Mouse (Mus musculus) CD4-positive helper T cell, adult 2 months (primary cell): ENCODE data around the gene Dxo.

Experiments
- DNase-seq: peaks from one replicate; pipeline ENCODE4 v3.0.0-alpha.2; 2012; ENCODE audit warnings: low read depth, missing footprints, low spot score

Dxo gene

DNA sequence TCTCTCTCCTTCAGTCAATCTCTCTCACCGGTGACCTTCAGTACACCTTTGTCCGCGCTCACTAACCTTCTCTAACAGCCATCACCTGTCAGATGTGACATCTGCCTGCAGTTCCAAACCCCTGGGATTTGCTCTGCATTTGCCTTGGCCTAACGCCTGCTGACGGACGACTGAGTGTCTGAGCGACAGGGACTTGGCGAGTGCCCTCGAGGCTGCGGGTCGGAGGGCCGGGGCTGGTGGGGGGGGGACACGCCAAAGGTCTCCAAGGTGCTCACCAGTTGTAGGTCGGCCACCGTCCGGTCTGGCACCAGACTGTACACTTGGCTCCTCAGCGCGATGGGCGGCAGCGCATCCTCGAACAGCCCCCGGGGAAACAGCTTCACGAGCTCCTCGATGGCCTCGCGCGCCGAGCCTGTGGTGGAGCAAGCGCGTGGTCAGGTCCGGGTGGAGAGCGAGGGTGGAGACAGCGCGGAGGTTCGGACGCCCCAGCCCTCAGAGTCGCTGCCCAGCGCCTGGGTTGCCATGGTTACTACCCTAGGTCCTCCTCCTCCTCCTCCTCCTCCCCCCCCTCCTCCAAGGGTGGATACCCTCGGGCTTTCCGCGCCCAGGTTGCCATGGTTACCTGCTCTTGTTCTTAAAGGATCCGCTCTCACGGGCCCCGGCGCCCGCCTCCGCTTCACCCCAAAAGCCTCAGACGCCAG, 514 bp upstream of the Dxo start:
- no peak for DNase-seq

DNA sequence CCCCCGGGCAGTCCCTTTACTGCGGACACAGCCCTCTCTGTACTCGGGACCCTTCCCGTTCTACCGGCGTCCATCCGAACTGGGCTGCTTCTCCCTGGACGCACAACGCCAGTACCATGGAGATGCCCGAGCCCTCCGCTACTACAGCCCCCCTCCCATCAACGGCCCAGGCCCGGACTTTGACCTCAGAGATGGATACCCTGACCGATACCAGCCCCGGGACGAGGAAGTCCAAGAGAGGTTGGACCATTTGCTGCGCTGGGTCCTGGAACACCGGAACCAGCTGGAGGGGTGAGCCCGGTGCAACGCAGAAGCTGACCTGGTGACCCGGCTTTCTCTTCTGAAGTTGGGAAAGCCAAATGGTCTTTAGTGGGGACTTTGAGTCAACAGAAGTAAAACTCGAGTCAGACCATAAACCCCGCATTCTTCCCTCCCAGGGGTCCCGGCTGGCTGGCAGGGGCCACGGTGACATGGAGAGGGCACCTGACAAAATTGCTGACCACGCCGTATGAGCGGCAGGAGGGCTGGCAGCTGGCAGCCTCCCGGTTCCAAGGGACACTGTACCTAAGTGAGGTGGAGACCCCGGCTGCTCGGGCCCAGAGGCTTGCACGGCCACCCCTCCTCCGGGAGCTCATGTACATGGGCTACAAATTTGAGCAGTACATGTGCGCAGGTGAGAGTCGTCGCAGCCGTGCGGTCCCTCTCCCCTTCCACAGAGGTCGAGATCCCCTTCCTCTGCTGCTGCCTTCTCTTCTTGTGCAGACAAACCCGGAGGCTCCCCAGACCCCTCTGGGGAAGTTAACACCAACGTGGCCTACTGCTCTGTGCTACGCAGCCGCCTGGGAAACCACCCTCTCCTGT, 875 bp downstream of the Dxo start:
- DNase-seq: peak; percentile 22

DNA sequence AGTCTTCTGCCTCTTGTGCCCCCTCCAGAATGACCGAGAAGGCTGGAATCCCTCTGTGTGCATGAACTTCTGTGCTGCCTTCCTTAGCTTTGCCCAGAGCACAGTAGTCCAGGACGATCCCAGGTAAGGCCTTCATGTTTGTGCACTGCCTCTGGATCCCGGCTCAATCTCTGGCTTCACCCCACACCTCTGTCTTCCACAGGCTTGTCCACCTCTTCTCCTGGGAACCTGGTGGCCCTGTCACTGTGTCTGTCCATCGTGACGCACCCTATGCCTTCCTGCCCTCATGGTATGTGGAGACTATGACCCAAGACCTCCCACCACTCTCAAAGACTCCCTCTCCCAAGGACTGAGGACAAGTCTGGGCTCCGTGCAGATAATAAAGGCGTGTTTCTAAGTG, 2.0 kb downstream of the Dxo start:
- DNase-seq: no peak

DNA sequence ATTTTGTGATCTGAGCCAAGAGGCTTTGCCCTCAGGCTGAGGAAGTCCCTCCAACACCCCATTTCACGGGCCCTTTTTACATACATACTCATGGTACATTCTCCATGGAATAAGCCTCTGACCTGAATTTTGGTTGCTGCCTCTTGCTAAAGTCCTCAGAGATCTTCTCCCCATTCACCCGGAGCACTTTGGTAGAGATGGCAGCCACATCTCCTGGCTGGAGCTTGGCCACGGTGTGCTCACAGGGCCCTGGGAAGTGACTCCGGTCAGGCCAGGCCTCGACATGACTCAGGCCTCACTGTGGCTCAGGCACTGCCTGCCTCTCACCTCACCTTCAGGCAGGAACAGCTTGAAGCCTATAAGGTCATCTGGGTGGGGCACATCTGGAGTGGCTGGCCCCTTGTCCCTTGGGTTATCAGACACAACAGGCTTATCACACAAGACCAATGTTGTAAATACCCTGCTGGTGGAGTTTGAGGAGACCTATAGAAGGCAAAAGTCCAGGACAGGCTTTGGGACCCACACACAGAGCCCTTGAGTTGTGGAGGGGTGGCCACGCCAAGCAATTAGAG, 4.0 kb downstream of the Dxo start:
- DNase-seq: no peak

DNA sequence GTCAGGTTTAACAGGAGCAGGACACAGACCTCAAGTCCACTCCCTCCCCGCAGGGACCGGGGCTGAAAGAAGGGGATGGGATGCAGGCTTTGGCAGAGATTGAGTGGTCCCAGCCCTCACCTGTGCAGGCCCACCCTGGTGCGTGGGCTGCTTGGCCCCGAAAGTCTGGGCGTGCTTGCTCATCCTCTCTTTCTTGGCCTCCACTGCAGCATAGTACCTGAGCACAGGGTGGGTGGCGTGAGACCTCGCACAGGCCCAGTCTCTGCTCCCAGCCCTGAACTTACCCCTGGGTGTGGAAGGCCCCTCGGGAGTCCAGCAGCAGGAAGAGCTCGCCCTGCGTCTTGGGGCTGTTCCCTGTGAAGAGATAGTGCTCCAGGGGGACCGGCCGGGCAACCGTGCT, 8.1 kb downstream of the Dxo start:
- DNase-seq: no peak

DNA sequence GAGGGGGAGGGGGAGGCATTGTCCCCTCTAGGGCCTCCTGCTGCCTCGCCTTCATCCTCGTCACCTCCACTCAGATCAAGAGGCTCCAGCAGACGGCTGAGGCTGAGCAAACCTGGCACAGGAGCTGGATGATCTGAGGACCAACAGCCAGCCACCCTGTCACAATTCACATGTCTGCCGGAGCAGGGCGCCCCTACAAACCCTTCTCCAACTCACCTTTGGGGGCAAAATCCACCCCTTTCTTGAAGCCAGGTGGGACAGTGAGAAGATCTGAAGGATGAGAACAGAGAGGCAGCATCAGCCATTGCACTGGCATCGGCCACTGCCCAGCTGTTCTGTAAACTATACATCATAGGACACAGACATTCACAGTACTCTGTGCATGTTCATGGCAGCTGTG, 10.4 kb downstream of the Dxo start:
- DNase-seq: no peak

DNA sequence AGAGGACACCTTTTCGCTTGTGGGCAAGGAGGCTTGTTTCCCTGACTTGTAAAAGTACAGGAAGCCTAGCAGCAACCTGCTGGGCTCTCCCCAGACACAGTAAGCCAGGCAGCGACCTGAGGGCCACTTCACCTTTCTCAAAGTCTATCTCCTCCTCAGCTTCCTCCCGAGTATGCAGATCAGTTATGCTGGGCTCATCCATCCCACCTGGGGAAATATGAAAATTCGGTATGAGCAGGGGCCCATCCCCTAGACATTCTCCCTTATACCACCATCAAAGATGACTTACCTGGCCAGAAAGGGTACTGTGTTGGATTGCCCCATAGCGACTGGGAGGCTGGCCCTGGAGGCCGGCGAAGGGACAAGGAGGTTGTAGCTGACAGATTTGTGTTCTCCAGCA, 10.8 kb downstream of the Dxo start:
- no peak for DNase-seq

DNA sequence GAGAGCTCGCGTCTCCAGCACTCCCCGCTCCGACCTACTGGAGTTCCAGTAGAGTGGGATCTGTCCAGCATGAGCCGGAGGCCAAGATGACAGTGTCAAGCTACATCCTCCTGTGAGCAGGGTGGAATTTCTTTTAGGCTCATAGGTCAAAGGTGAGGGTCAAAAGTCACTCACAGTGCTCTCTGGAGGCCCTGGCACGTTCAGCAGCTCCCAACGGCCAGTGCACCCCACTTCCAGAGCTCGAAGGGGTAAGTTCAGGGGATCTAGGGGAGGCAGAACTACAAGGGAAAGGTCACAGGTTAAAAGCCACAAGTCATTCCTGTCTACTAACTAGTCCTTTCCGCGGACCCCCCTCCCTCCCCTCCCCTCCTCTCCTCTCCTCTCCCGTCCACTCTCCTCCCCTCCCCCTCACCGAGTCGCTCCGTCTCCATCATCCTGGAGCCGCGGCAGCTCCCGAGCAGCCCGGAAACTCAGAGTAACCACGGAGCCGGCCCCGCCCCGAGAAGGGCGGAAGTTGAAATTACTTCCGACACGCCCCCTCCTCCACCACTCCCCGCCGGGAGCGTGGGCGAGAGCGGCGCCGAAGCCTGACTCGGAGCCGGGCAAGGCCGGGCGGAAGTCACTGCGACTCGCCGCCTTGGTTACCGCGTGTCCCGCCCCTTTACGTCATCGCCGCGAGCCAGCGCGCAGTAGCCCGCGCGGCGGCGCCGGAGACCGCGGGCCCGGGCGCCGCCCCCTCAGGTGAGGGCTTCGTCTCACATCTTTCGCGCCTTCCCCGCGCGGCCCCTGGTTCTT, 13.1 kb downstream of the Dxo start, which contains the start of the genes Skiv2l and Nelfe:
Gene Skiv2l, minus strand, starts transcription at position 489 of the 795 bp plus-strand sequence.
Gene Nelfe, plus strand, starts transcription at position 670 of the 795 bp plus-strand sequence.
- peak; percentile 99 for DNase-seq

DNA sequence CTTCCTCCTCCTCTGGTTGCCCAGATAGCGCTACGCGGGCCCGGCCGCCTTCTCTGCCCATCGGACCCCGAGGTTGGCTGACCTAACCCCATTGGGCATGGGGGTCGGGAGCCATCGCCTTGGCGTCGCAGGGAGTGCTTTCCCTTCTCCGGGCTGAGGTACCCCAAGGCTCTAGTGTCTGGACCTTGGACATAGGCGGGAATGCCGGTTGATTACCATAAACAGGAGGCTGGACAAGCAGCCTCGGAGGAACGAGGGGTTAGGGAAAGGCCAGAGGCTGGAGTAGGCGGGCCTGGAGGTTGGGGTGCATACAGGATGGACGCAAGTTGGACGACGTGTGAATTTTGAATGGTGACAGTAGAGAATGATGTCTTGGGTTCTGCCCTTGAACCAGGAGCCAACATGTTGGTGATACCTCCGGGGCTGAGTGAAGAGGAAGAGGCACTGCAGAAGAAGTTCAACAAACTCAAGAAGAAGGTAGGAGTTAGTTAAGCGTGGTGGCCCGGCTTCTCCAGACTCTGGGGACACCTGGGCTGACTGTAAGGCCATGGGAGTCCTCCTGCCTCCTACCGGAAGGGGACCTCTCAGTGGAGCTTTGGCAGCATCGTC, 13.8 kb downstream of the Dxo start:
- DNase-seq: no peak

DNA sequence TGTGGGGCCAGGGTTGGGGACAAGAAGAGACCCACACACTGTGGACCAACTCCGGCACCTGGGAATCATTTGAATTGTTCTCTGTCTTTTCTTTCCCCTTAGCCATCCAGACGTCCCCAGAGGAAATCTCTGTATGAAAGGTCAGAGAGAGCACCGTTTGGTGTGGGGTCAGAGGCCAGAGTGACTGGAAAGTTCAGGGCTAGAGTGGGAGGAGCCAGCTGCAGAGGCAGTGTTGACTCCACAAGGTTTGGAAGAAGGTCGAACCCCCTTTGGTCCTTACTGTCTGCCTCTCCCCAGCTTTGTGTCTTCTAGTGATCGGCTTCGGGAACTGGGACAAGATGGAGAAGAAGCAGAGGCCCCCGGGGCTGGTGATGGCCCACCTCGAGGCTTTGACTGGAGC, 16.7 kb downstream of the Dxo start:
- DNase-seq: no peak

DNA sequence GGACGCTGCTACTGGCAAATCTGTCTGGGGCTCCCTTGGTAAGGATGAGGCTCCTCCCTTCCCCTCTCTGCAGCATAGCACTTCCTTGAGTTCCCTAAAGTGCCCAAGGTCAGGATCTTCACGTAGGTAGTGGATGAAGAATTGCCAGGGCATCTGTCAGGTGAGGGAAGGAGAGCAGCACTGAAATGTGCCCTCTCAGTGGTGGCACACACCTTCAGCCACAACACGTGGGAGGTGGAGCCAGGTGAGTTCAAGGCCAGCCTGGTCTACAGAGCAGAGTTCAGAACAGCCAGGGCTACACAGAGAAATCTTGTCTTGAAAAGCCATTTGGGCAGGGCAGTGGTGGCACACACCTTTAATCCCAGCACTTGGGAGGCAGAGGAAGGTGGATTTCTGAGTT, 17.9 kb downstream of the Dxo start:
- no peak for DNase-seq

DNA sequence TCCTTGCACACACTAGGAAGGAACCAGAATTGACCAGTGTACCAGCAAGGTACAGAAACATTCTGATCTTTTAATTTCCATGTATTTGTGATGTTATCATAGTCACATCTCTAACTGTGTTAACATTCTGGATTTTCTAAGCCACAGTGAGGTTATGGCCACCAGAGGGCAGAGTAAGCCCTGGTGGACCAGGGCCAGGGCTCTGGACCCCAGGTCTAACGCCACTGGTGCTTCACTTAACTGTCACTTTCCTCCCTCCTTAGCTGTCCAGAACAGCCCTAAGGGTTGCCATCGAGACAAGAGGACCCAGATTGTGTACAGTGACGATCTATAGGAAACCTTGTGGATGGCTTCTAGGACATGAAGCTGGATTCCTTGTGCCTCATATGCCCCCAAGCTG, 19.0 kb downstream of the Dxo start:
- peak; percentile 52 for DNase-seq

DNA sequence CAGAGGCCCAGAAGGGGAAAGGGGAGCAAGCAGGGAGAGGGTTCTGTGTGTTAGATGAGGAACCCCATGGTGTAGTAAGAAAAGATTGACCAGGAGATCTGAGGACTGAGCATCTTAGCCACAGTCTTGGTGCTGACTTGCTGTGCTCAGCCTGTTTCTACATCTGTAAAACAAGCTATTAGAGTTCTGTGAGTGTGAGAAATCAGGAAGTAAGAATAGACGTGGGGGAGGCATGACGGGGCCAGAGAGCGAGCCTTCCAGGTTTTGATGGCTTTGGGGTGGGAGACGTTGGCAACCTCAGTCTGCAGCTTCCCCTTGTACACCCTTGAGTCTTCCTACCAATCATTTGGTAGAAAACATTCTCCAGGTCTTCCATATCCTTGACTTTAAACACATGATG, 21.9 kb downstream of the Dxo start:
- no peak for DNase-seq

DNA sequence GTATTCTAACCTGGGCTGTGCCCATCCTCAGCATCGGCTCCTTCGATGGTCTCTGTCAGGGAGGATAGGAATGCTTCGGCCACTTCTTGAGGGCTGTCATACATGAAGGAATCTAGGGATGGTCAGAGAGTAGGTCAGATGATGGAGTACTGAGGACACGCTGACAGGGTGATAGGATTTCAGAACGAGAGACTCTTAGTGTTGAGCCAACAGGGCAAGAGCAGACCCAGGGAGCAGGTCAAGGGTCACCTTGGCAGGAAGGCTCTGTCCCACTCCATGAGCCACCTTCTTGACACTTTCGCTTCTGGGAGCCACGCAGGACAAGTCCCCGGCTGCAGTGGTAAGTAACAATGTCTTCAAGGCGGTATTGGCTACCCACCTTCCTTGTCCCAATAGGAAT, 23.7 kb downstream of the Dxo start:
- no peak for DNase-seq

DNA sequence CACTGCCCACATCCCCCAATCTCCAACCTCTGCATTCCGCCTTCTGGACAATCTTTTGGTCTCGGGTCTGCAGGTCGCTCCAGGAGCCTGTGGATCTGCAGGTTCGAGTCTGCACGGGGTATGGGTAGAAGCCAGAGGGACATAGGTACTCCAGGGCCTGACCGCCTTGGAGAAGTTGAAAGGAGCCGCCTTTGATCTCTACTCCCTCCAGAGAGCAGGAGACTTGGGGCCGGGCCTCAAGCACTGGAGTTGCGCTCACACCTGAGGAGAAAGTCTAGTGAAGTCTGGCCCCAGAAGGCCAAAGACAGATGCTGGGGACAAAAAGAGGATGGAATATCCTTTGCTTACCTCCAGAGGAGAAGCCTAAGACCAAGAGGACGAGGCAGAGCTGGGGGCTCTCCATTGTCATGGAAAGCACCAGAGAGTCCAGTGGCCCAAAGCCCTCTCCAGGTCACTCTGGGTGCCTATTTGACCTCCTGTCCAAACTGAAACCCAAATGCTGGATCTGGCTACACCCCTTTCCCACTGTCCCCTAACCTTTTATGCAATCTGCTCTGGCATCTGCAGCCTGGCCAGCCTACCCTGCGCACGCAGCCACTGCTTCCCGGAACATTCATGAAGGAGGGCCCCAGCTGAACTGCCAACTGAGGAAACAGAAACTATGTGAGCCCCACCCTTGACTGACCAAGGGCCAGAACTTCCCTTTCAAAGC, 25.0 kb downstream of the Dxo start:
- no peak for DNase-seq

DNA sequence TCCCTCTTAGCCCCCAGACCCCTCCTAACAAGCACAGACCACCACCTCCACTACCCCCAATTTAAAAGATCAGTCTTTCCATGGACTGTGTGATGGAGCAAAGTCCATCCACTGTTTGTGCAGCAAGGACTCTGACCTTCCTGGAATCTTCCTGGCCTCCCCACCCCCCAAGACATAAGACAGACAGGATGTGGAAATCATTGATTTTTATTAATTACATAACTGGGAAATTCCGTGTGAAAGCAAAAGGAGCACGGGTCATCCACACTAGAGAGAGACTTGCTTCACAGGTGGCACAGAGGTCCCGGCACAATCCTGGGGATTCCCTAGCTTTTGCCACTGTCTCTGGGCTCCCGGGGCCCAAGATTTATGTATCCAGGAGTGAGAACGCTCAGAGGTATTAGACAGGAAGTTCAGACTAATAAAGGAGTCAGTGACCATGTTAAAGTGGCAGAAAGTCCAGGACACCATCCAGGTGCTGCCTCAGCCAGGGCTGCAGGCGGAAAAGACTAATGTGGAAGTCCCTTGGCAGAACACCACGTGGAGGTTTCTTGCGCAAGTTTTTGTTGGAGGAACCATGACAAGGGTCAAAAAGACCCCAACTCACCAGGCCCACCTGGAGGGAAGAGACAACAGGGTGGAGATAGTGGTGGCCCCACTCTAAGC, 25.7 kb downstream of the Dxo start, which contains the start of gene Cfb:
Gene Cfb, minus strand, starts transcription at position 103 of the 666 bp plus-strand sequence.
- no peak for DNase-seq

DNA sequence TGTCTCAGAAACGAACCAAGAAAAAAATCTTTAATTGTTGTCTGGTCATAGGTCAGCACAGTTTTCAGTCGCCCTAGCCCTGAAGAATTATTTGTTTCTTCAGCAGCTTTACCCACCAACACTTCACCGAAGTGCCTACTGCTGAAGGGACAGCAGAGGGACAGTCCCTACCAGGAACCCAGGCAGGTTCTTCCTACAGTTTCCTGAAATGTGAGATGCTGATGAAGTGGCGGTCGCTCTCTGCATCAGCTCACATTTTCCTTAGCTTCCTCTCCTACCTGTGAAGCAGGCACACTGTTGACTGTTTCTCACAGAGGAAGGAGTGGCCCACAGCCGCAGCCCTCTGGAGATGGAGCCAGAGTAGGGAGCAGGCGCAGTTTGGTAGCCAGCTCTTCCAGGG, 29.2 kb downstream of the Dxo start:
- DNase-seq: no peak

DNA sequence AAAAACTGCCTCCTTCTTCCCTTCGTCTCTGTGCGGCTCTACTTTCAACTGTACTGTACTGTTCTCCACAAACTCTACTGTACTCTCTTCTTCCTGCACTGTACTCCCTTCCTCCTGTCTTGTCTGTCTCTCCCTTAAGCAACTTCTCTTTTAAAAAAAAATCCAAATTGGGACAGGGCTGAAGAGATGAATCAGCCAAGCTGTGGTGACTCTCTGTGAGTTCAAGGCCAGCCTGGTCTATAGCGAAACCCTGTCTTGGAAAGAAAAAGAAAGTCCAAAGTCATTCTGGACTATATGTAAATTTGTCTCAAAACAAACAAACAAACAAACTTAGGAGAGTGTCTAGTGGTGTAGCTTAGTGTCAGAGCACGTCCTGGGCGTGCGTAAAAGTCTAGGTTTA, 37.5 kb downstream of the Dxo start:
- no peak for DNase-seq

DNA sequence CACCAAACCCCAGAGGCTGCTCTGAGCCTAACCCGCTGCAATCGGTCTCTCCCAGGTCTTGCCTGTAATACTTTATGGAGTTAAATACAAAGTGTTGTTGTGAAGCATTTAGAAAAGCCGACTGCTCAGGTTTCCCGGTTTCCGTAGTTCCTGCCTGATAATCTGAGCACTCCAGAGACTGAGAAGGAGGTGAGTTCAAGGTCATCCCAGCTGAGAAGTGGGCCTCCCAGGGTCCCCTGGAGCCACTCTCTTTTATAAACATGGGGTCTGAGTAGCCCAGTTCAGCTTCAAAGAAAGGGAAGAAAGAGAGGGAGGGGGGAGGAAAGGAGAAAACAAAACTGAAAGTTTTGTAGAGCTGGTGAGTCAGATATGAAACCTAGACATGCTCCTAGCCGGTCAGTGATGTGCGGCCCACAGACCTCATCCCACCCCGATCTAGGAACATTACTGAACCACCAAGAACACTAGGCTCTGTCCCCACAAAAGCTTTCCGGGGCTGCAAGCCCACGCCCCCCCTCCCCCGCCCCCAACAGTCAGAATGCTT, 42.6 kb downstream of the Dxo start, which contains the start of gene Zbtb12:
Gene Zbtb12, plus strand, starts transcription at position 148 of the 544 bp plus-strand sequence.
- peak; percentile 66 for DNase-seq

DNA sequence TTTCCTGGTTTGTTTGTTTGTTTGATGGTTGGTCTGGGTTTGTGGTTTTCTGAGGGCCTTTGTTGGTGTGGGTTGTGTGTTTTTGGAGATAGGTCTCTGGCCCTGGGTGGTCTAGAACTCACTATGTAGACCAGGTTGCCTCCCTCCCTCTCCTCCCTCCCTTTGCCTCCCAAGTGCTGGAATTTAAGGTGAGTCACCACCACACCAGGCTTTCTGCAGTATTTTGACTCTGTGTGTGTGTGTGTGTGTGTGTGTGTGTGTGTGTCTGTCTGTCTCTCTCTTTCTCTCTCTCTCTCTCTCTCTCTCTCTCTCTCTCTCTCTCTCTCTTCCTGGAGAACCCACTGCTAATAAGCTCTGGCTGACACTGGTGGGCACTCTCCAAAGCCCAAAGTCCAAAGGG, 44.3 kb downstream of the Dxo start:
- no peak for DNase-seq
